Mouse (Mus musculus) C2C12 (cell line): ENCODE data around the gene Rp2.
"Not testable (repeated sequence)": the region's sequence is repeated elsewhere in the genome, so short reads cannot be mapped to it uniquely, and the experiment has no call there.

Experiments
- CTCF ChIP-seq: IDR thresholded peaks from one replicate; pipeline ENCODE4 v1.5.1; 2011; ENCODE audit not compliant: control insufficient read depth, insufficient read depth, insufficient read length
- MAX ChIP-seq: IDR thresholded peaks from one replicate; pipeline ENCODE4 v1.6.1; 2011; ENCODE audit warnings: mild to moderate bottlenecking, control low read depth
- USF1 ChIP-seq: IDR thresholded peaks from one replicate; pipeline ENCODE4 v1.6.1; 2011; ENCODE audit warnings: low read depth, mild to moderate bottlenecking, control low read depth, moderate library complexity

DNA sequence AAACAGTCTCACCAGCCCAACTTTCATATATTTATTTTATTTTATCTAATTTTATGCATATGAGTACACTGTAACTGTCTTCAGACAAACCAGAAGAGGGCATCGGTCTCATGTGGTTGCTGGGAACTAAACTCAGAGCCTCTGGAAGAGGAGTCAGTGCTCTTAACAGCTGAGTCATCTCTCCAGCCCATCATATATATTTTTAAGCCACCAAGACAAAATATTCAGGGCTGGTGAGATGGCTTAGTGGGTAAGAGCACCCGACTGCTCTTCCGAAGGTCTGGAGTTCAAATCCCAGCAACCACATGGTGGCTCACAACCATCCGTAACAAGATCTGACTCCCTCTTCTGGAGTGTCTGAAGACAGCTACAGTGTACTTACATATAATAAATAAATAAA lies 14.0 kb upstream of the Rp2 start:
- TF ChIP-seq CTCF, MAX, USF1: not testable (repeated sequence)
